Mouse (Mus musculus): ENCODE data around the gene Epor.

DNA sequence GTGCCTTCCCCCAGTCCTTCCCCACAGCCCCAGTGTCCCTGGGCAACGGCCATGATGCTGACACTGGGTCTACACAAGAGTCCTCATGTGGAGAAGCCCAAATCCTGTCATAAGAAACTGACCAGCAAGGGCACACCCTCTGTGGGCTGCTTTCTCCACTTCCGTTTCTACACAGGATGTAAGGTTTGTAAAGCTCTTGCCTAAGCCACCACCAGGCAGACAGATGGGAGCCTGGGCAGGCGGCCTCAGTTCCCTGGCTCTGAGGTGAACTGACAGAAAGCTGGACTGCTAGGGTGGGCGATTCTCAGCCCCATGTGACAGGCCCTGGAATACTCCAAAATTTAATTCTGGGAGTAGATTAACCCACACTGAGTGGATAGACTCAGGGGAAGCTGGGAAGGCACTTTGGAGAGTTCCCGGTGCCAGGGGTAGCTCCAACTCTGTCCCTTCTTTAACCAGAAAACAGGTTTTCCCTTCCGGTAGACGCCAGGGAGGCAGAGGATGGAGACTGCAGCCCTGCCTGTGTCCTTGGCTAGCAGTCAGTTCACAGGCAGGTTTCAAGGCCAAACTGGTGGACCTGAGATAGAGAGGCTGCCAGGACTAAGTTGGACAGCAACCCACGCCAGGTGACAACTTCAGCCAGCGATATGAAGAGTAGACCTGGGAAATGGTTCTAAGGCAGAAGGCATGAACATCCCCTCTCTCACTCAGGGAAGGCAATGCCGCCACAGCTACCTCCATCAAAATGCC is 53.7 kb downstream of the Epor start:
- TF ChIP-seq CTCF (conservative IDR thresholded peaks at IDR 0.05; ENCODE audit: low read length) (no peak), POU5F1 (IDR thresholded peaks at IDR 0.05; ENCODE audit: borderline replicate concordance, low read length) (no peak), NANOG (IDR thresholded peaks at IDR 0.05; ENCODE audit: borderline replicate concordance, low read length) (no peak)
